Mouse (Mus musculus): ENCODE data around the gene Itga9. TPM values are rescaled to one million over a fixed set of nuclear protein-coding genes. Genes with fewer than 3 reads are reported as not detected.

Itga9 gene
- polyA plus RNA-seq, 1 experiment from 2014 or later: 6.0 TPM

DNA sequence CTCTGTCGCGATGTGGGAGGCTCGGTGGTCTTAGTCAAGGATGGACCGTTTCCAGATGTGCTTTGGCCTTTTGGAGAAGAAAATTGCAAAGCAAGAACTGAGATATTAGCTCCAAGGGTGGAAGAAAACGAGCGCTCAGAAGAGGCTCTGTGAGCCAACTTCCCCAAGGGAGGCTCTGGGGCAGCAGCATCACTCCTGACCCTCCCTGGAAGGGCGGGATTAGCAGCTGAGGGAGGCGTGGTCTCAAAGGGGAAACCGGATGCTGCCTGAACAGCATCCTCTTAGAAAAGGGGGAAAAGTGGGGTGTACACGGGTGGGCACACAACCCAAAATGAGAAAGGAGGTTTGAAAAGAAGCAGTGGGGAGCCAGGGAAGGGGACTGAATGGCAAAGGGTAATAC, 343.6 kb downstream of the Itga9 start:
- no peak for DNase-seq (ENCODE audit: low spot score)
- no peak overlapping the region for H3K27ac ChIP-seq
- WGBS: 65% methylated on average over 10 of the region's 10 CpGs
- peaks cover 11% of the 10 kb centered on the region; the same call in 1 of the 2 replicates for H3K36me3 ChIP-seq
- H3K27me3 ChIP-seq (ENCODE audit: insufficient read depth, poor library complexity, severe bottlenecking): no peaks in the 10 kb centered on the region
- peaks cover 24% of the 10 kb centered on the region for H3K4me1 ChIP-seq (replicated peaks)
- no peak overlapping the region for H3K4me3 ChIP-seq
- no peaks in the 10 kb centered on the region for H3K9me3 ChIP-seq

Other genes starting within 250 kb of the Itga9 start
- gene Eomes, start 128.5 kb upstream of the Itga9 start, polyA plus RNA-seq (2016; fragmentation: Nextera tagmentation; extraction: Ambion mirVana): 0.10 TPM in 1 of 2 replicates, not detected in the other
- gene Golga4, start 100.4 kb upstream of the Itga9 start, polyA plus RNA-seq (2016; fragmentation: Nextera tagmentation; extraction: Ambion mirVana): 34.2 and 42.9 TPM in 2 replicates